Mouse (Mus musculus): ENCODE results near the gene Cast.

Gene Cast

GRCm38 (mm10) chr13:74808152-74808929, at the start of gene Cast:
Gene Cast, minus strand, starts transcription at chr13:74808810.
- peak; percentile 12 to 18 for DNase-seq

GRCm38 (mm10) chr13:74854338-74855047, 45.9 kb upstream of the Cast start:
- peak; percentile 40 to 53 for DNase-seq

- DNase-seq = no peak
Observed at GRCm38 (mm10) chr13:74850823-74851222, 42.2 kb upstream of the Cast start.

- DNase-seq = no peak
Observed at GRCm38 (mm10) chr13:74845886-74846285, 37.3 kb upstream of the Cast start.

GRCm38 (mm10) chr13:74834543-74834942, 25.9 kb upstream of the Cast start:
- DNase-seq = no peak

- DNase-seq = no peak
Observed at GRCm38 (mm10) chr13:74822095-74822494, 13.5 kb upstream of the Cast start.

- DNase-seq = no peak
Observed at GRCm38 (mm10) chr13:74815753-74816152, 7.1 kb upstream of the Cast start.

- DNase-seq = peak; percentile 10 to 12
Observed at GRCm38 (mm10) chr13:74807446-74808151, 1.0 kb downstream of the Cast start.

- no peak for DNase-seq
Observed at GRCm38 (mm10) chr13:74806934-74807333, 1.7 kb downstream of the Cast start.

- no peak for DNase-seq
Observed at GRCm38 (mm10) chr13:74794435-74794834, 14.2 kb downstream of the Cast start.

- DNase-seq = no peak
Observed at GRCm38 (mm10) chr13:74787681-74788080, 20.9 kb downstream of the Cast start.

GRCm38 (mm10) chr13:74772151-74772550, 36.5 kb downstream of the Cast start:
- no peak for DNase-seq

- DNase-seq = peak; percentile 67
Observed at GRCm38 (mm10) chr13:74770480-74770879, 38.1 kb downstream of the Cast start.

GRCm38 (mm10) chr13:74769871-74770270, 38.7 kb downstream of the Cast start:
- no peak for DNase-seq

- DNase-seq = no peak
Observed at GRCm38 (mm10) chr13:74767186-74767585, 41.4 kb downstream of the Cast start.

GRCm38 (mm10) chr13:74762741-74763140, 45.9 kb downstream of the Cast start:
- DNase-seq = no peak

- no peak for DNase-seq
Observed at GRCm38 (mm10) chr13:74759152-74759551, 49.5 kb downstream of the Cast start.

GRCm38 (mm10) chr13:74743219-74743618, 65.4 kb downstream of the Cast start:
- DNase-seq = no peak

GRCm38 (mm10) chr13:74736396-74736795, 72.2 kb downstream of the Cast start:
- no peak for DNase-seq

- DNase-seq = no peak
Observed at GRCm38 (mm10) chr13:74735834-74736233, 72.8 kb downstream of the Cast start.

GRCm38 (mm10) chr13:74733726-74734125, 74.9 kb downstream of the Cast start:
- no peak for DNase-seq

GRCm38 (mm10) chr13:74719002-74719401, 89.6 kb downstream of the Cast start:
- no peak for DNase-seq

- DNase-seq = no peak
Observed at GRCm38 (mm10) chr13:74696225-74696624, 112.4 kb downstream of the Cast start.
